Mouse (Mus musculus): ENCODE measurements around the gene Popdc3. TPM values are rescaled to one million over a fixed set of nuclear protein-coding genes. Genes with fewer than 3 reads are reported as not detected.
"Not testable (repeated sequence)": the region's sequence is repeated elsewhere in the genome, so short reads cannot be mapped to it uniquely, and the experiment has no call there.

The Popdc3 gene
- polyA plus RNA-seq, 1 experiment from 2014 or later, result 2.3 TPM

DNA sequence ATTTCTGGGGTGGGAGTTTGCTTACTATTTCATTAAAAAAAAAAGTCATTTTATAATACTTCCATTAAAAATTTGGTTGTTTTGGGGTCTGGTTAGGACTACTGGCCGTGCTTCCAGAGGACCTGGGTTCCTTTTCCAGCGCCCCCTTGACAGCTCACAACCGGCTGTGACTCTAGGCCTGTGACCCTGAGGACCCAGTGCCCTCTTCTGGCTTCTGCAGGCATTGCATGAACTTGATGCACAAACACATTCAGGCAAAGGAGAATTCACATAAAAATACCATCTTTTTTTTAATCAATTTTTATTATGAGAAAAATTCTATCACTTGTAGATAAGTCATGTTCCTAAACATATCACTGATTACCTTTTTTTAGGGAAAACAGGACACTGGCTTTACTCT, 170.2 kb downstream of the Popdc3 start:
- H3K27me3 ChIP-seq (ENCODE audit: control insufficient read depth, insufficient read depth, low read length); H3K36me3 ChIP-seq (replicated peaks; ENCODE audit: control insufficient read depth, insufficient read depth); H3K4me2 ChIP-seq (replicated peaks); H3K9me3 ChIP-seq (ENCODE audit: control insufficient read depth, low read length); DNase-seq (ENCODE audit: low spot score); H3K4me3 ChIP-seq (replicated peaks; ENCODE audit: low read length); H3K27ac ChIP-seq; ATAC-seq (ENCODE audit: low FRiP score); H3K9ac ChIP-seq; H3K4me1 ChIP-seq (replicated peaks; ENCODE audit: control insufficient read depth, insufficient read depth, low read length): not testable (repeated sequence)
- 90% methylated on average over 3 of the region's 3 CpGs for WGBS

DNA sequence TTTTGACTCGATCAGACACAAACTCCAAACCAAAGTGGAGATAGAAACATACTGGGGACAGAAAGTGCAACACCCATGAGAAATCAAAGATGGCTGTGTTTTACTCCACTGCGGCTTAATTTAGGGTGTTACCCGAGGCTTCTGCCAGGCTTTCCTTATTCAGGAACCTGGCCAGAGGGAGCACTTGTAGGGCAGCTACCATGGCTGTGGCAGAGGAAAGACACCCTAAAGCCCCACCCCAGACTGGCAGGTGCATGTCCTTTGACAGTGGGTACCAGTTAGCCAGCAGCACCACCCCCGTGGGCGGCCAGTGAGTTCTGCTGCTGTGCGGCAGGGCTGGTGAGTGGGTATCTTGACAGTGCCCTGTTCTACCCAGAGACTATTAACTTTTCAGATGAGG, 178.2 kb downstream of the Popdc3 start:
- Histone ChIP-seq H3K4me2 (replicated peaks) (no peak overlapping the region), H3K9ac (no peak overlapping the region), H3K4me1 (replicated peaks; ENCODE audit: control insufficient read depth, insufficient read depth, low read length) (no peaks in the 10 kb centered on the region), H3K4me3 (replicated peaks; ENCODE audit: low read length) (no peak overlapping the region), H3K9me3 (ENCODE audit: control insufficient read depth, low read length) (no peaks in the 10 kb centered on the region), H3K27me3 (ENCODE audit: control insufficient read depth, insufficient read depth, low read length) (no peaks in the 10 kb centered on the region), H3K36me3 (replicated peaks; ENCODE audit: control insufficient read depth, insufficient read depth) (no peaks in the 10 kb centered on the region), H3K27ac (no peak overlapping the region)
- DNase-seq (ENCODE audit: low spot score), result no peak
- ATAC-seq (ENCODE audit: low FRiP score), result no peak
- 97% methylated on average over 6 of the region's 6 CpGs for WGBS

DNA sequence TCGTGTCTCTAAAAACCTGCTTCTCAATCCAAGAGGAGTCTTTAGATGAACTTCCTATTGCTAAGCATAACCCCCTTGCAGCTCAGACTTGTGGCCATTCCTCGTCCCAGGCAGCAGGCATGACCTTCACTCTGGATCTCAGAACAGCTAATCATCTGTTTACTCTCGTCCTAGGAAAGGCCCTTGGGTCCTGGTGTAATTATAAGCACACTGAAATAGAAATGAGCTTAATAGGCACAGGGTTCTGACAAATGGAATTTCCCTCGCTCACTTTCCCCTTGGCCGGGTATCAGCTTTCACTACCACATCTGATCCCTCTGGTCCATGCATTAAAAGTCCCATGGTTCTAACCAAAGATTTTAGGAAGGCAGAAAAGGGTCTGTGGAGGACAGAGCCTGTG, 185.5 kb downstream of the Popdc3 start:
- Histone ChIP-seq H3K27me3 (ENCODE audit: control insufficient read depth, insufficient read depth, low read length) (no peaks in the 10 kb centered on the region), H3K36me3 (replicated peaks; ENCODE audit: control insufficient read depth, insufficient read depth) (no peaks in the 10 kb centered on the region), H3K4me2 (replicated peaks) (no peak overlapping the region), H3K27ac (no peak overlapping the region), H3K4me1 (replicated peaks; ENCODE audit: control insufficient read depth, insufficient read depth, low read length) (no peaks in the 10 kb centered on the region), H3K9ac (no peak overlapping the region), H3K4me3 (replicated peaks; ENCODE audit: low read length) (no peak overlapping the region), H3K9me3 (ENCODE audit: control insufficient read depth, low read length) (no peaks in the 10 kb centered on the region)
- ATAC-seq (ENCODE audit: low FRiP score), result peak; percentile 5; the same call in 1 of the 2 replicates
- 47% methylated on average over 5 of the region's 5 CpGs for WGBS
- DNase-seq (ENCODE audit: low spot score), result no peak

DNA sequence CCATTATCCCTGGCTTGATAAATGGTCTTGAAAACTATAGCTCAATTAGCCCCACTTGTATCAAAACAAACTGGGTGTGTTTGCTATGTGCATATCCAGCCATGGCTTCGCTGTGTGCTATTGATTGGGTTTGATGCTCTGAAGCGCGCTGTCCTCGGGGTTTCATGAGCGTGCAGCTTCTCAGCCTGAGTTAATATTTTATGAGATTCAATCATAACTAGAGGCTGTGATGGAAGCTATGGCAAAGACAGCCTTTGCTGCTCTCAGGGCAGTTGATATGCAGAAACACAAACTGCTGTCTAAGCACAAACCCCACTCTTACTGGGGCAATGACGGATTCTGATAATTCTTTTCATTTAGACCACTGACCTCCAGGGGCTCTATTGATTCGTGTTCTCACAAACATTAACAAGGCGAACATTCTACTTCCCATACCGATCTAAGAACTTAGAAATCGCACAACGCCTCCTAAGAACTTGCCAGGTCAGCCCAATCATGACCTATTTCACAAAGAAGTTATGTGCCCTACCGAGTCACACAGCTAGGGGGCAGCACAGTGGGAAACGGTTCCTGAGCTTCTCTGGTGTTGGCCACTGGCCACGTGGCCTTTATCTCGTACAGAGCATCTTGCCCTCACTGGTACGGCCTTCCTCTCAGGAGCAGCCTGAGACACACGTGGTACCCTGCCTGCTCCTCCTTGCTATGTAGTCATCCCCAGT, 189.2 kb downstream of the Popdc3 start:
- no peak for DNase-seq (ENCODE audit: low spot score)
- Histone ChIP-seq H3K9me3 (ENCODE audit: control insufficient read depth, low read length) (no peaks in the 10 kb centered on the region), H3K27me3 (ENCODE audit: control insufficient read depth, insufficient read depth, low read length) (no peaks in the 10 kb centered on the region), H3K4me2 (replicated peaks) (no peak overlapping the region), H3K27ac (no peak overlapping the region), H3K9ac (no peak overlapping the region), H3K4me1 (replicated peaks; ENCODE audit: control insufficient read depth, insufficient read depth, low read length) (no peaks in the 10 kb centered on the region), H3K4me3 (replicated peaks; ENCODE audit: low read length) (no peak overlapping the region), H3K36me3 (replicated peaks; ENCODE audit: control insufficient read depth, insufficient read depth) (no peaks in the 10 kb centered on the region)
- WGBS, result 81% methylated on average over 17 of the region's 17 CpGs
- ATAC-seq (ENCODE audit: low FRiP score), result 0 out of 2 replicates have a peak, but pooled peaks have one; percentile 47

Other genes with a start within 250 kb of the Popdc3 start
- gene Prep, start 110.9 kb upstream of the Popdc3 start, polyA plus RNA-seq (2014; fragmentation: Nextera tagmentation; extraction: Ambion mirVana), result 21.7 and 24.8 TPM in 2 replicates
- 2.4 and 2.6 TPM in 2 replicates for gene Bves, start 157.7 kb downstream of the Popdc3 start, polyA plus RNA-seq (2014; fragmentation: Nextera tagmentation; extraction: Ambion mirVana)

All from hindbrain, embryonic 14.5 days (tissue).